Mouse (Mus musculus): ENCODE measurements around the gene Exosc5.

Gene Exosc5

DNA sequence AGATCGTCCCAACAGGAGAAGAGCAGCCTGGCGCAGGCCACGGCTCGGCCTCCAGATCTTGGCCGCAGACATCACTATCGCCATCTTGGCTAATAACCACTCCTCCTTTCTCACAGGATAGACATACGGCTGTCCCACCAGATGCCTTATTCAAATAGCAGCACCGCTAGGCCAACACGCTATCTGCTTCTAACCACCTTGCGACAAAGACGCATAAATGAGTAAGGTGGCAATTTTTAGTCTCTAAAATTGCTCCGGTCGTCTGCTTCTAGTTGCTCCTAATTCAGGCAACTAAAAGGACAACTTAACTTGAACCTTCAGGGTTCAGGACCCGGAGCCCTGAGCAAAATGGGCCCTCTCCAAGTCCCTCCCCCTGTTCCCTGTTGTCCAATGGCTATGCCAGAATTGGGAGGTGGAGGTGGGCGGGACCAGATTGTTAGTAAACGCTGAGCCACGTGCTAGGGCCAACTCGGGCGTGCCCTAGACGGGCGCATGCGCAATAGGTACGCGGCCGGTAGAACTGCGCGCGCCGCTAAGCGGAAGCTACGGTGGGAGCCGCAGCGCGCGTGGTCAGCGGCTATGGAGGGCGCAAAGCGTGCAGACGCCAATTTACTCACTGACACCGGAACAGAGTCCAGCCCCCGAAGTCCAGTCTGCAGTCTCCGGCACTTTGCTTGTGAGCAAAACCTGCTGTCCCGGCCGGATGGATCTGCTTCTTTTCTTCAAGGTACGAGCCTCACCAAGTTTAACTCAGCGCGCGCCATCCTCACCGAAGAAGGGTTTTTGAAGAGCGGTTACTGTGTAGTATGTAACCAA lies at the start of gene Exosc5, which contains the start of gene Bckdha:
TSS of gene Exosc5 (plus strand) at position 508 of the 816 bp plus-strand sequence.
TSS of gene Bckdha (minus strand) at position 325 of the 816 bp plus-strand sequence.
- DNase-seq = peak; percentile 100

DNA sequence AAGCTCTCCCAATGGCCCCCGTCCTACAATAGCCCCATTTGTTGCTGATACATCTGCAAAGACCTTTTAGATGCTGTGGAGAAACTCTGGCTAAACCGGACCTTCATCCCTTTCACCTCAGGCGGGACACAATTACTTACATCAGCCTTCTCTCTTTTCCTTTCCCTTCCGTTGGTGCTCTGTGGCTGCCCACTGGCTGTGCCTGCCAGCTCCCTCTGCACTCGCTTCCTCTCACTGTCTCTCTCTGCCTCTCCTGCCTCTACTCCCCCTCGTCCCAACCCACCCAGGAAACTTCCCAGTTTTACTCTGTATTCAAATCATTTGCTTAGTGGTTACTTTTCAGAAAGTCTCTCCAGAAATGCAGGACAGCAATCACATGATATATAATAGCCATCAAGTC lies 48.9 kb upstream of the Exosc5 start:
- no peak for DNase-seq

- no peak for DNase-seq
These were observed 47.5 kb upstream of the Exosc5 start for GRCm38 (mm10) chr7:25611501-25611900.

GRCm38 (mm10) chr7:25614086-25614485 lies 44.9 kb upstream of the Exosc5 start:
- DNase-seq = no peak

DNA sequence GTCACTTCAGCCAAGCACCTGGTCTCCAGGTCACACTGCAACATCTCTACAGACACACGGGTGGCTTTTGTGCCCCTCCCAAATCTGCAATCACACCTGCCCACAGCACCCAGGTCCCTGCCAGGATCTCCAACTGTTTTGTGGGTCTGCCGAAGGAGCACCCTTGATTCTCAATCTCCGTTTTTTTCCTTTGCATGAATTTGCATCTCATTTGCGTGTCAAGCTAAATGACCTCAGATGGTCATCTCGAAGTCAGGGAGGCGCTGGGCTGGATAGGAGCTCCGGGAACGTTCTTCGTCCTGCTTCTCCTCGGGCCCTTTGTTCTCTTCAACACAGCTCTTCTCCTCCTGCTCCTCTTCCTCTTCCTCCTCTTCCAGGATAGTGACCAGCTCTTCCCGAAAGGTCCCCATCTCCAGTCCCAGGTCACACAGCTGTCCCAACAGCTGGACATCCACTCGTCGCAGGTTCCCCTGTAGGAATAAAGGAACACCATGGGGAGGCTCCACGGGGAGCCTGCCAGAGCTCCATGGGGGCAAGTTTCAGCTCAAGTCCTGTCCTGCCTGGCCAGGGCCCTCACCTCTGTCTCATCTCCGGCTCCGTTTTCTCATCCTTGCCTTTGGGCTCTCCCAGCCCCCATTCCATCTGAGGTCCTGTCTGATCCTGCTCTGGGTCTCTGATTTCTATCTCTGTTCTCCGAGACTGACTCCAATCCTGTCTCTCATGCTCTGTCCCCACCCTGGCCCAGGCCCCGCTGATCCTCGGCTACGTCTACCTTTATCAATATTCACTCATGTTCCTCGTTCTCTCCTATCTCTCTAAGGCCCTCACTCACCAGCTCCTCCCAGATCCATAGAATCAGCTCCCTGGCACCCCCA lies 43.9 kb upstream of the Exosc5 start:
- no peak for DNase-seq

GRCm38 (mm10) chr7:25615706-25616011 lies 43.3 kb upstream of the Exosc5 start, which contains the start of gene Erich4:
Gene Erich4, minus strand, starts transcription at chr7:25615892.
- DNase-seq = no peak

DNA sequence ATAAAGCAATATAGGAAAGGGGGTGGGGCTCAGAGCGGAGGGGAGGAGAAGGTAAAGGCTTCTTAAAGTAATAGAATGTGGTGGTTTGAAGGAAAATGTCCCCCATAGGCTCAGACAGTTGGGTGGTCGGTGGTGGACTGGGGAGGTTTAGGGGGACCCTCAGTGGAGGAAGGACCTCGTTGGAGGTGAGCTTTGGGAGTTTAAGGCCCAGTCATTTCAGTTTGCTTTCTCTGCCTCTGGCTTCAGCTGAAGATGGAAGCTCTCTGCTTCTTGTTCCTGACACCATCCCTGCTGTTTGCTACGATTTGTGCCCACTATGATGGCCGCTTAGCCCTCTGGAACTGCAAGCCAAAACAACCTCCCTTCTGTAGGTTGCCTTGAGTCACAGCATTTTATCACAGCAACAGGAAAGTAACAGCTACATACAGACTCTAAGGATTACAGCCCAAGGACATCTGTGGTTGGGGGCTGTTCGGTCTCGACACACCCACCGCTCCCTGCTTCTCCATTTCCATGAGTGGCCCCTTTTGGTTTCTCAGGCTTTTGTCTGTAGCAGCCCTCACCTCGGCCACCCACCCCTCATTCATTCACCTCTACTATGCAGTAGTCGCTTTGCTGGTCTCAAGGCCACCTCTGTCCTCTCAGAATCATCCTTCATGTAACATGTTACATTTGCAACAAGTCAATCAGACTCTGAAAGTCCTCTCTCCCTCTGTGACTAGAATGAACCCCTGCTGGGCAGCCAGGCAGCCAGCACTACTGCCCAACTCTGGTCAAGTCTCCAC lies 41.4 kb upstream of the Exosc5 start:
- no peak for DNase-seq

DNA sequence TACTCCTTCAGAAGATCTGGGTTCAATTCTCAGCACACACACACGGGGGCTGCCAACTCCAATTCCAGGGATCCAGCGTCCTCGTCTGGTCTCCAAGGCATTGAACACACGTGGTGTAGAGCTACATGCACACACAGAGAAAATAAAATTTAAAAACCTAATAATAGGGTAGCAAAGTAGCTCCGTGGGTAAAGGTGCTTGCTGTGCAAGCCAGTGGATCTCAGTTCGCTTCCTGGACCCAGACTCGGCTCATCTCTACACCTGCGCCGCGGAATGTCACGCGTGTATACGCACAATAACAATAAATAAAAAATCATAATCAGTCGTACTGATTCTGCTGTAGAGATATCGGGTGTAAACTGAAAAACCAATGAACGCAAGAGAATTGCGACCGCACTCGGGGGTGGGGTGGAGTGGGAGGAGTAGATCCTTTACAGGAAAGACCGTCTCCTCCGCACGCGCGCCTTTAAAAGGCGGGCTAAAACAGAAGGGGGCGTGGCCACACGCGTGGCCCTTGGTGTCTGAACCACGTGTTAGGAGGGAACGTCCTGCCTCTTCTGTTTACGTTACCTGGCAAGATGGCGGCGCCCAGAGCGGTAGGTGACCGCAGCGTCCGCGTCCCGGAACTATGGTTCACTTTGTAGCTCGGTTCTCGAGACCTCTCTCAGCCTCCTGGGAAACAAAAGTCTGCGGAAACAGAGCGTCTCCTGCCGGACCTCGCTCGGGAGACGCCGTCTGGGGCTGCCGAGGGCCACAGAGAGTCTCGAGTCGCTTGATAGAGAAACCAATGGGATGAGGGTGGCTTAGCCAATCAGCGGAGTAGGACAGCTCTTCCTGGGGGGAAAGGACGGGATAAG lies 39.9 kb upstream of the Exosc5 start, which contains the start of gene Dmac2:
TSS of gene Dmac2 (plus strand) at position 550 of the 857 bp plus-strand sequence.
- peak; percentile 97 for DNase-seq

GRCm38 (mm10) chr7:25619722-25619991 lies 39.3 kb upstream of the Exosc5 start:
- no peak for DNase-seq

DNA sequence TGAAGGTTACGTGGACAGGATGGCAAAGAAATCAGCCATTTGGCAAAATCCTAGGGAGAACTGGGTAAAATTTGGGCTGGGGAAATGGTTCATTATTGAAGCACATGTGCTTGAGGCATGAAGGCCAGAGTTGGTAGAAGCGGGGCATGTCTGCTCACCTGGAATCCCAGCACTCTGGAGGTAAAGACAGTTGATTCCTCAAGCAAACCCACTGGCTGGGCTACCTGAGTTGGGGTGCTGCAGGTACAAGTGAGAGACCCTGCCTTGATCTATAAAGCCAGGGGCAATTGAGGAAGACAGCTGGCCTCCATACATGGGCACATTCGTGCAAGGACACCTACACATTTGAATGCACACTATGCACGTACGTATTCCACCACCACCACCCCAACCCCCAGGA lies 38.9 kb upstream of the Exosc5 start:
- no peak for DNase-seq

GRCm38 (mm10) chr7:25620751-25621150 lies 38.2 kb upstream of the Exosc5 start:
- DNase-seq = no peak

DNA sequence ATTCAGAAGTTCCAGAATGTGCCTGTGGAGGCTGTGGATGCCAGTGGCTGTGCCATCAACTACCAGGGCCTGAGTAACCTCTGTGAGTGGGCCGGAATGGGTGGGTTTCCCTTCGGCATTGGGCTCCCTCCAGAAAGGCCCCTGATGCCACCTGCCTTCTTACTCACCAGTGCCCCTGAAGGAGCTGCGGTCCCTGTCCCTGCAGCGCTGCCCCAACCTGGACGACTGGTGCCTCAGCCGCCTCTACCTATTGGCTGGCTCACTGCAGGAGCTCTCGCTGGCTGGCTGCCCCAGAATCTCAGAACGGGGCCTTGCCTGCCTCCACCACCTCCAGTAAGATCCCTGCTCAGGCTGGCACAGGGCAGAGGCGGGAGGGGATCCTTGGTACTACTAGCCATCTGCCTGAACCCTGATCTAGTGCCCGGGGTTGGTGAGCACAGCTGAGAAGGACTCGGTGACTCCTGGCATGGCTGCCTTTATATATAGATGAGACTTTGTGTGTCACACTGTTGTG lies 35.0 kb upstream of the Exosc5 start:
- DNase-seq = no peak

GRCm38 (mm10) chr7:25624851-25625250 lies 34.1 kb upstream of the Exosc5 start:
- DNase-seq = no peak

- DNase-seq = peak; percentile 56
These were observed 33.2 kb upstream of the Exosc5 start for GRCm38 (mm10) chr7:25625594-25626250.

DNA sequence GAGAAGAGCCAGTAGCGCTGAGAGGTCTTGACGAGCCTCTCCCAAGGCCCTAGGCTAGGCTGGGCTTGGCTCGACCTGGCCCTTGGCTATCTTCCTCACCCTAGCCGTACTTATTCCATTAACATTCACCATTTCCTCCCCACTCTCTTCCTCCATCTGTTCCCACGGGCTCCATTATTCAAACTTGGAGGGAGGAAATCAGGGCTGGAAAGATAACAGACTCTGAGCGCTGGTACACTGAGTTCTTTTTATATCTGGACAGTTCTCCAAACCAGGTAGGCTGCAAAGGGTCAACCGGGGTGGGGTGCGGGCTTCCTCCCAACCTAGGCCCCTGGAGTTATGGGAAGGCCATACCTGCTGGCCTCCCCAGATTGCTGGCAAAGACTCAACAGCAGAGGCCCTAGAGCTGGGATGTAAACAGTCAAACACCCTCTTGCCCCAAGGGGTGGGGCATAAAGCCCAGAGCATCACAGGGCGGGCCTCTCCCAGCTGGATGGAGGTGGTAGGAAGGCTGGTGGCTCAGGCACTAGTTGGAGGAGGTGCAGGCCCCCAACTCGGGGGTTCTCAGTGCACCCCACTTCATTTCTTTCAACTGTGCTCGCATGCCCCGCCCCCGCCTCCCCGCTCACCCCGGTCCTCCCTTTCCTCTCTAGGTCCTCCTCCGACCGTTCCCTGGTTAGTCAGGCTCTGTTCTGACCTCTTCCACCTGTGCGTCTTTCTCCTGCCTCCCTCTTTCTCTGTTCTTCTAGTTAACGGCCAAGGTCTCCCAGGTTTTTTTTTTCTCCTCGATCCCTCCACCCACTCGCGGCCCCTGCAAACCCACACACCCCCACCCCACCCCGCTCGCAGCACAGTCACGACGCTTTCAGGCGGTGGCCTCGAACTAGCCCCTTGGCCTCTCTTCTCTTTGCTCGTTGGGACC lies 32.2 kb upstream of the Exosc5 start, which contains the start of gene B3gnt8:
TSS of gene B3gnt8 (plus strand) at position 146 of the 922 bp plus-strand sequence.
- peak; percentile 73 for DNase-seq

DNA sequence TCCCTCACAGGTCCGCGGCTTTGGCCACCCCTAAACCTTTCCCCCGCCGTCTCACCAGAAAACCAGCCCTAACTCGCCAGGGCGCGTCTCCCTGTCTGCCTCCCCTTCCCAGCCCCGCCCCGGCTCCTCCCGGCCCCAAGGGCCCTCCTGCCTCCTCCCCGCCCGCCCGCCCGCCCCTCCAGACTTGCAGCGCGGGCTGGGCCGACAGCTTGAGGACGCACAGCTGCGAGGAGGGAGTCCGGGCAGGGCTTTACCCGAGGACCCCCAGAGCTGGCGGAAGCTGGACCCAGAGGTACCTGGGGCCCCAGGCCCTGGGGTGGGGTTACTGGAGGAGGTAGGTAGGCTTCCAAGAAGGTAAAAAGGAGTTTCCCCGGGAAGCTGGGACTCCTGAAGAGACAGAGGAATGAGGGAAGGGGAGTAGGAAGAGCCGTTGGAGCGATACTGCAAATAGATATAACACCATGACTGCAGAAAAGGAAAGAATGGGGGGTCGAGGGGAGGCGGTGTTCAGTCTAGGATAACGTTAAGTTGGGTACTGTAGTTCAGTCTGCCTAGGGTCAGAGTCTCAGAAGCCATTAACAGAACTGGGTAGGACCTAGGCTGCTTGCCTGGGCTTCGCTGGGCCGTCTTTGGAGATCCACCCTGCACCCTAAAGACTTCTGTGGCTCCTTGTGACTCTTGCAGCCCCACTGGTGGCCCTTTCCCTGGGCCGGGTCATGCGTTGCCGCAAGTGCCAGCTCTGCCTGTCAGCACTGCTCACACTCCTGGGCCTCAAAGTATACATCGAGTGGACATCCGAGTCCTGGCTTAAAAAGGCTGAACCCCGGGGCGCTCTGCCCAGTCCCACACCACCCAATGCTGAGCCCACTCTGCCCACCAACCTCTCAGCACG lies 31.3 kb upstream of the Exosc5 start:
- DNase-seq = peak; percentile 82

- no peak for DNase-seq
These were observed 30.7 kb upstream of the Exosc5 start for GRCm38 (mm10) chr7:25628323-25628620.

GRCm38 (mm10) chr7:25632679-25633078 lies 26.3 kb upstream of the Exosc5 start:
- DNase-seq = peak; percentile 45

DNA sequence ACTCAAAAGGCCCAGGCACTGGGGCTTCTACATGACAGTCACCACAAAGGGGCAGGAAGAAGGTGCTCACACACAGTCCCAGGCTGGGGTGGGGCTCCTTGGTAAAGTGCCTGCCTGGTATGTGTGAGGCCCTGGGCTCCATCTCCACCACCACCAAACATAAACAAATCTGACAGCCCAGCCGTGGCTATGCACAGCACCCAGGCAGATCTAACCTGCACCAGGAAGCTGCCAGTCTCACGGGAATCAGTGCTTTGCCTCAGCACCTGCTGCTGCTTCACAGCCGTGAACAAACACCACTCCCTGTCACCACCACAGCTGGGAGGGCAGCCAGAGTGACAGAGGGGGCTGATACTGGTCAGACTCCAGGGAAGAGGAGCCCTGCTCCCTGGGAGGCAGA lies 22.6 kb upstream of the Exosc5 start:
- peak; percentile 59 for DNase-seq
